Mouse (Mus musculus): ENCODE measurements around the gene Ttll9.

- TF ChIP-seq CTCF (IDR thresholded peaks at IDR 0.05; ENCODE audit: extremely low read depth, insufficient read length, insufficient replicate concordance, low read depth, low read length), result no peak
- no peak for TF ChIP-seq POLR2A (IDR thresholded peaks at IDR 0.05; ENCODE audit: low read depth, low read length)
Measured at GRCm38 (mm10) chr2:152976991-152977390, 14.7 kb downstream of the Ttll9 start.
